Mouse (Mus musculus): Measurements from ENCODE around the gene Gm21800.
"Not testable (repeated sequence)": the region's sequence is repeated elsewhere in the genome, so short reads cannot be mapped to it uniquely, and the experiment has no call there.

Gm21800 gene

DNA sequence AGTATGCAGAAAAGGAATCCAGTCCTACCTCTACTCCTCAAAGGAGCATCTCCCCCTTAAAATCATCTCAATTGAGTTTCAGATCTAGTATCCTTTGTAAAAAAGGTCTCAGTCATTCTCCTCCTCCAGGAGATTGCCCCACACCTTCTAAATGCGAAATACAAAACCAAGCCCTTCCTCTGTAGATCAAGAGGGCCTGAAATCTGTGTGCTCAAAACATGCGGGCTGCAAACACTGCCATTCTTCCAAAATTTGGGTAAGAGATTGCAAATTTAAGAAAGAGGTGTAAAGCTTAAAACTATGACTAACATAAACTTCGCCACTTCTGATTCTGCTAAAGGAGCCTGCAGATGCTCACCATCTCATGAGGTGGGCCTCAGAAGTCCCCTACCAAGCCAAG, at the start of gene Gm21800:
TSS of gene Gm21800 (plus strand) at position 301 of the 400 bp plus-strand sequence.
- not testable (repeated sequence) for DNase-seq

Data from cerebellum, adult 18-20 months (tissue).